Mouse (Mus musculus): ENCODE results near the gene Matn4.
"Not testable (repeated sequence)": the region's sequence is repeated elsewhere in the genome, so short reads cannot be mapped to it uniquely, and the experiment has no call there.

Gene Matn4

GRCm38 (mm10) chr2:164372408-164373053 is 32.4 kb downstream of the Matn4 start:
- no peak for DNase-seq (ENCODE audit: low spot score in 2 of 2)

GRCm38 (mm10) chr2:164371371-164371770 is 33.6 kb downstream of the Matn4 start:
- DNase-seq (ENCODE audit: low spot score in 2 of 2), result no peak

- no peak for DNase-seq (ENCODE audit: low spot score in 2 of 2)
Observed at GRCm38 (mm10) chr2:164368620-164369105, 36.3 kb downstream of the Matn4 start.

- no peak for DNase-seq (ENCODE audit: low spot score in 2 of 2)
Observed at GRCm38 (mm10) chr2:164366947-164367346, 38.0 kb downstream of the Matn4 start.

GRCm38 (mm10) chr2:164360974-164361657 is 43.8 kb downstream of the Matn4 start:
- DNase-seq (ENCODE audit: low spot score in 2 of 2), result no peak

GRCm38 (mm10) chr2:164359668-164360067 is 45.3 kb downstream of the Matn4 start:
- no peak for DNase-seq (ENCODE audit: low spot score in 2 of 2)

- DNase-seq (ENCODE audit: low spot score in 2 of 2), result no peak
Observed at GRCm38 (mm10) chr2:164359031-164359430, 45.9 kb downstream of the Matn4 start.

GRCm38 (mm10) chr2:164358373-164358772 is 46.6 kb downstream of the Matn4 start:
- no peak for DNase-seq (ENCODE audit: low spot score in 2 of 2)

GRCm38 (mm10) chr2:164356177-164356967 is 48.6 kb downstream of the Matn4 start:
- no peak for DNase-seq (ENCODE audit: low spot score in 2 of 2)

- DNase-seq (ENCODE audit: low spot score in 2 of 2), result no peak
Observed at GRCm38 (mm10) chr2:164353356-164353755, 51.6 kb downstream of the Matn4 start.

- DNase-seq (ENCODE audit: low spot score in 2 of 2), result no peak
Observed at GRCm38 (mm10) chr2:164352697-164353096, 52.3 kb downstream of the Matn4 start.

GRCm38 (mm10) chr2:164348980-164349379 is 56.0 kb downstream of the Matn4 start:
- DNase-seq (ENCODE audit: low spot score in 2 of 2), result peak in 1 of 2 experiments; percentile 25

- not testable (repeated sequence) for DNase-seq (ENCODE audit: low spot score in 2 of 2)
Observed at GRCm38 (mm10) chr2:164347697-164348096, 57.3 kb downstream of the Matn4 start.

- DNase-seq (ENCODE audit: low spot score in 2 of 2), result not testable (repeated sequence)
Observed at GRCm38 (mm10) chr2:164343732-164344131, 61.2 kb downstream of the Matn4 start.
